Mouse (Mus musculus) spleen, adult 2 months (tissue): ENCODE results near the gene Rab28. TPM values are rescaled to one million over a fixed set of nuclear protein-coding genes. Genes with fewer than 3 reads are reported as not detected.

ENCODE experiments used
- DNase-seq, 2 experiments: peaks; one replicate each; pipeline versions ENCODE4 v3.0.0 to v3.0.0-alpha.2; 2012 to 2021; ENCODE audit warnings: low spot score in 2 of 2, low read depth in 1 of 2
- H3K27ac ChIP-seq: fragments of 200-500 bp; 2 replicates; pipeline ENCODE4 v1.5.1; 2012; ENCODE audit warnings: low read length, inconsistent platforms; ENCODE audit not compliant: insufficient read depth
- H3K27me3 ChIP-seq: fragments of 200-500 bp; 2 replicates; pipeline ENCODE4 v1.6.1; 2012; ENCODE audit warnings: mild to moderate bottlenecking, moderate library complexity, low read length, inconsistent platforms; ENCODE audit not compliant: control insufficient read depth, insufficient read depth
- H3K36me3 ChIP-seq: fragments of 200-500 bp; 2 replicates; pipeline ENCODE4 v1.6.1; 2012; ENCODE audit warnings: mild to moderate bottlenecking, low read length, inconsistent platforms; ENCODE audit not compliant: control insufficient read depth, insufficient read depth
- H3K4me1 ChIP-seq: fragments of 200-500 bp; 2 replicates; pipeline ENCODE4 v1.6.1; 2011; ENCODE audit warnings: inconsistent platforms; ENCODE audit not compliant: control insufficient read depth, insufficient read depth, insufficient read length
- H3K4me3 ChIP-seq: fragments of 200-500 bp; 2 replicates; pipeline ENCODE4 v1.5.1; 2011; ENCODE audit warnings: mild to moderate bottlenecking, inconsistent platforms; ENCODE audit not compliant: insufficient read depth, insufficient read length; ENCODE audit errors: extremely low read depth
- CTCF ChIP-seq: fragments of 200-500 bp; IDR thresholded peaks from 2 replicates; pipeline ENCODE4 v1.5.1; 2011; ENCODE audit warnings: mild to moderate bottlenecking, inconsistent platforms; ENCODE audit not compliant: insufficient read depth, insufficient read length, insufficient replicate concordance; ENCODE audit errors: extremely low read depth
- POLR2A ChIP-seq: fragments of 200-500 bp; IDR thresholded peaks from 2 replicates; pipeline ENCODE4 v1.6.1; 2011; ENCODE audit warnings: low read depth, low read length, inconsistent platforms
- WGBS: fragments of 180-500 bp; shearing (Covaris S2); methylation state at CpG from one replicate; pipeline ENCODE4 v1.1.7; 2018; 5-methylcytosine and 5-hydroxymethylcytosine counted together
- polyA plus RNA-seq: library from polyadenylated mRNA; depleted of rRNA; stranded (reverse); fragments of >200 nt; gene quantifications from 2 replicates; pipeline ENCODE4 v1.2.3, GENCODE M21; 2012

Rab28 gene
- polyA plus RNA-seq, 1 experiment = 13.9 TPM

DNA sequence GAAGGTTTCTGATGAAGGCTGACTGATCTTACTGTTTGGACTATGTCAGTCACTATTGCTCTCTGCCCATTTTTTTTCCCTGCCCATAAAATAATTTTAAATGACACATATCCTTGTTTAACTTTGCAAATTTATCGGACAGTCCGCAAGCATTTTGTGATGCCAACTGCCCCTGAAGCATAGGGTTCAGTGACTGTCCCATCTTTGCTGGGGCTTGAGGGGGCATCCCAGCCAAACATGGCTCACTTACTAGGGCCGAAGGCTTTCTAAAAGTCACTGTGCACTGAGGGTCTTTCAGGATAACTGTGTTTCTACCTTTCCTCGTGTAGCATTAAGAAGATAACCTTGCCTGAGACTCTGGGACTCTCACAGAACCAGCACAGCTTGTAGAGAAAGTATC lies 44.8 kb upstream of the Rab28 start:
- Histone ChIP-seq H3K4me3 (no peak overlapping the region), H3K27me3 (peaks cover 4% of the 10 kb centered on the region; the same call in 1 of the 2 replicates), H3K4me1 (no peaks in the 10 kb centered on the region), H3K27ac (no peak overlapping the region), H3K36me3 (no peaks in the 10 kb centered on the region)
- DNase-seq = no peak
- TF ChIP-seq POLR2A = no peak
- no peak for TF ChIP-seq CTCF
- WGBS = 35% methylated on average over 4 of the region's 4 CpGs

DNA sequence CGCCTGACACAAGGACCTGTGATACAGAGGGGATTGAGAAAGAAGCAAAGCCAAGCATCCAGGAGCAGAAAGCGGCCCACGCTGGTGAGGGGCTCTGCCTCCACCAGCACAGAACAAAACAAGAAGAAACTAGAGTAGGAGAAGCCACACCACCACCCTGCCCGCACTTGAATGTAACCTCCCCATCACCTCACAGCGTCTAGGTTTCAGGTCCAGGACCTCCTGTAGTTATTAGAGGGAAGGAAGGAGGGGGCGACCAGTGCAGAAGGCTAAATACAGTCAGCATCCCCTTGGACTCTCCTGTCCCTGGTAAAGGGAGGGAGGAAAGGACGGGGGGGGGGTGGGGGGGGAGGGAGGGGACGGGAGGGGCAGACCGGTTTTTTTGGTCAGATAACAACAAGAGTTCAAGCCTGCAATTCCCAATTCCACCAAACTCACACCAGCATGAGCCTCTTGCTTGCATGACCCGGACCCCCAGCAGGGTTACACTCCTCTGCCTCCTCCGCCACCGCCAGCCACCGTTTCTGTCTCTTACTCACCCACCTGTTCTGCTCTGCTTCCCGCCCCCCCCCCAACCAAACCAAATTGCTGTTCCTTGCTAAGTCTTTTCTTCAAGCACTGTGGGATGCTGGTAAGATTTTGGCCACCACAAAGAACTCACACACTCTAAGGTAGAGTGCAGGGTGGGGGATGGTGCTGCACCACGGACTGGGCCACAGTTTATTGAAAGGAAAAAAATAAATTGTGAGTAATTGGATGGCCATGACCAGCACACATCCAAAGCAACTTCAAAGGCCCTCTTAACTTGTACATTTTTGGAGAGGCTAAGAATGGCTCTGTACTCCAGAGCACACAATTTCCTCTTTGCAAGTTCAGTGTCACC lies 37.2 kb upstream of the Rab28 start:
- Histone ChIP-seq H3K36me3 (no peaks in the 10 kb centered on the region), H3K27ac (no peak overlapping the region), H3K27me3 (peaks cover 2% of the 10 kb centered on the region; the same call in 1 of the 2 replicates), H3K4me3 (no peak overlapping the region), H3K4me1 (no peaks in the 10 kb centered on the region)
- 22% methylated on average over 14 of the region's 15 CpGs for WGBS
- TF ChIP-seq CTCF = no peak
- TF ChIP-seq POLR2A = no peak
- no peak for DNase-seq

DNA sequence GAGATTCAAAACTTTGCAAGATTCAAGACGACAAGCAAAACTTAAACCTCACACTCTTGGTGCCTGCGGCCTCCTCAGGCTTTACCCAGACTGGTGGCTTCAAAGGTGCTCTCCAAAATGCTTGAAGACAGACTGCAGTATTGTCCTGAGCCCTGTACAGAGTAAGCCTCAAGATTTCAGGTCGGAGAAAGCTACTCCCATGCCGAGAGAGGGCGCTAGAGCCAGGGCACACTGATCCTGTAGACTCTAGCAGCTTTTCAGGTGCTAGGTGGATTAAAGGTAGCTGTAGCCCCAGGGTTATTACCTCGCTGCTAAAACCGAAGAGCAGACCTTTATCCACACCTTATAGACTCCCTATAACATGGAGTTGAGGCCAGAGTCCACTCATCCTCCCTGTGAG lies 36.3 kb upstream of the Rab28 start:
- 30% methylated on average over 7 of the region's 7 CpGs for WGBS

DNA sequence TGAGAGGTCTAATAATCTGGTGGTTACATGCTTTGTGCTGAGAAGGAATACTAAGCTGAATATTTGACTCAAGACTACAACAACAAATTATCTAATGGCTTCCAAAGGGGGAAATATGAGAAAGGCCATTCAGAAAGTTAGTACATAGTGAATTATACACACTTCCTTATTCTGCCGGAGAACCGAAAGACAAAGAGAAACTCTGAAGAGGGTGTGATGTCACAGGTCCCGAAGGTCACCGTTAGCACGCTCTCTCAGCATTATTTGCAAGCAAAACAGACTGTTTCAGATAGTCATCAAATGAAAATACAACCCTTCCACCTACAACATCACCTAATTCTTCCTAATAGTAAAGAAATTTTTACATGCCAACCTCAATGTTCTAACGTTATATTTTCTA lies 30.9 kb upstream of the Rab28 start:
- H3K4me3 ChIP-seq = no peak overlapping the region
- WGBS = 21% methylated on average over 6 of the region's 6 CpGs
- H3K27me3 ChIP-seq = no peaks in the 10 kb centered on the region
- no peaks in the 10 kb centered on the region for H3K36me3 ChIP-seq
- DNase-seq = peak in 1 of 2 experiments; percentile 36
- H3K4me1 ChIP-seq = no peaks in the 10 kb centered on the region
- H3K27ac ChIP-seq = no peak overlapping the region
- TF ChIP-seq CTCF = no peak
- no peak for TF ChIP-seq POLR2A

More for the DNA sequence above, 36.3 kb upstream of the Rab28 start:
- no peak overlapping the region for H3K27ac ChIP-seq
- no peak overlapping the region for H3K4me3 ChIP-seq
- H3K4me1 ChIP-seq = no peaks in the 10 kb centered on the region
- H3K27me3 ChIP-seq = peaks cover 2% of the 10 kb centered on the region; the same call in 1 of the 2 replicates
- H3K36me3 ChIP-seq = no peaks in the 10 kb centered on the region
- DNase-seq = no peak
- TF ChIP-seq CTCF (no peak), POLR2A (no peak)

DNA sequence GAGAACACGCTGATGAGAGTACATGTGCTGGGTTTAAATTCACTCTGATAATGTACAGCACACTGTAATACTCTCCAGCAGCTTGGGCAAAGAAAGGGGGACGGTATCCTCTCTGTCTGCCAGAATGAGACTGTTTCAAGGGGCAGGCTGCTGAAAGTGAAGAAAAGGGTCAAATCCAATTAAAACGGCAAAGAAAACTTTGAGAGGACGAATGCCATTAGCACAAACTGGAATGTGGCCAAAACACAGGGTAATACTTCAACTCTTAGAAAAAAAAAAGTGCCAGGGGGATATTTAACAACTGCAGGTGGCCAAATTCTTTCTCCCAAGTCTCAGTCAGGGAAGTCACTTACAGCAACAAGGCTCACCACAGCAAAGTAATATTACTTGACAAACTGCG lies 29.1 kb upstream of the Rab28 start:
- H3K27ac ChIP-seq = no peak overlapping the region
- no peaks in the 10 kb centered on the region for H3K27me3 ChIP-seq
- DNase-seq = no peak
- no peaks in the 10 kb centered on the region for H3K4me1 ChIP-seq
- no peak overlapping the region for H3K4me3 ChIP-seq
- TF ChIP-seq CTCF = no peak
- no peak for TF ChIP-seq POLR2A
- 88% methylated on average over 5 of the region's 5 CpGs for WGBS
- no peaks in the 10 kb centered on the region for H3K36me3 ChIP-seq

DNA sequence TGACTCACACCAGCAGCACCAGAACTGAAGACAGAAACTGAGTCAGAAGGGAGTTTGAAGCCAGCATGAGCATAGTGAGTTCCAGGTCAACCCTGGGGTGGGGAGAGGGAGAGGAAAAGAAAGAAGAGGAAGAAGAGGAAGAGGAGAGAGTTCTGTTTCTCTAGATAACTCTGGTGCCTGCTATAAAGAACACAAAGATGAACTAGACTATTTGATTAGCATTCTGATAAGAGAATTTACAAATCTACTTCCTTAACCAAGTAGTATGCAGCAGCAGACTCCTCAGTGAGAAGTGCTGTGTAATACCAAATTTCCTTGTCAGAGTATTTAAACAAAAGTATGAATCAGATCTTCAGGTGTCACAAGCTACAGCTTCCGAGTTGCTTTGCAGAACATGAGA lies 19.1 kb upstream of the Rab28 start:
- Histone ChIP-seq H3K27me3 (no peaks in the 10 kb centered on the region; the same call in 1 of the 2 replicates), H3K4me1 (no peaks in the 10 kb centered on the region), H3K4me3 (no peak overlapping the region), H3K27ac (no peak overlapping the region), H3K36me3 (no peaks in the 10 kb centered on the region)
- no peak for DNase-seq
- no peak for TF ChIP-seq POLR2A
- no peak for TF ChIP-seq CTCF
- 31% methylated on average over 1 of the region's 1 CpGs for WGBS

DNA sequence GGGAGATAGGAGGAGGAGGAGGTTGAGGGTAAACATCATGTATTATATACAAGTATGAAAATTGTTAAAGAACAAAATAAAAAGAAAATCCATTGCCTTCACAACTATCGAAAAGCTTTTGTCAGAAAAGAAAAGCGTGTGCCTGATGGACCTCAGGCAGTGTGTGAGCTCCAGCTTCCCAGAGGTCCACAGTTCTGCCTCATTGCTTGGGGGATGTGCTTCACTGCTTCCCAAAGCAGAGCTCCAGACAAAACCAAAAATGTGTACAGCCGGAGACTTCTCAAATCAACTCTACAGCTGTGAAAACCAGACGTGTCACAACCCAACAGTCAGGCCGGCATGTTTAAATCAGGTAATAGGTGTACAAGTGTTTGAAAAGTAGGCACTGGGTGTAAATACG lies 17.6 kb upstream of the Rab28 start:
- no peak for DNase-seq

More for the DNA sequence above, 17.6 kb upstream of the Rab28 start:
- H3K27me3 ChIP-seq = no peaks in the 10 kb centered on the region; the same call in 1 of the 2 replicates
- TF ChIP-seq CTCF (no peak), POLR2A (no peak)
- no peak overlapping the region for H3K4me3 ChIP-seq
- 97% methylated on average over 6 of the region's 6 CpGs for WGBS
- H3K27ac ChIP-seq = no peak overlapping the region
- no peaks in the 10 kb centered on the region for H3K36me3 ChIP-seq
- no peaks in the 10 kb centered on the region for H3K4me1 ChIP-seq
